Mouse (Mus musculus): ENCODE data around the gene Krt88. TPM values are rescaled to one million over a fixed set of nuclear protein-coding genes. Genes with fewer than 3 reads are reported as not detected.

Krt88 gene
- polyA plus RNA-seq, 1 experiment from 2014 or later: not detected

DNA sequence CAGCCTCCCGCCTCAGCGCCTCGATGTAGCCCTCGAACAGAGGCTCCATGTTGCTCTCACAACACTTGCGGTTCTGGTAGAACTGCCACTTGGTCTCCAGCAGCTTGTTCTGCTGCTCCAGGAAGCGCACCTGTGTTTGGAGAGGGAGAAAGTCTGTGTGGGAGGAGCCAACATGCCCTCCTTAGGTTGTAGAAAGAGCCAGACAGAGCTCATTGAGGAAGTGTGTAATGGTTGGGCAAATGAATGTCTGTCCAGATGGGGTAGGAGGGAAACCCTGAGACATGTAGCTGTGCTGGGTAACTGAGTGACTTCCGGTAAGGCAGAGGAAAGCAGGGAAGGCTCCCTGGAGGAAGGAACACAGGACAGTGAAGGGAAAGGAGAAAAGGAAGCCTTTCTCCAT lies 10.9 kb upstream of the Krt88 start:
- H3K27ac ChIP-seq (replicated peaks; ENCODE audit: low read depth, low read length): no peak overlapping the region
- H3K9me3 ChIP-seq (ENCODE audit: control insufficient read depth, low read length): no peaks in the 10 kb centered on the region
- H3K4me2 ChIP-seq (ENCODE audit: low read length): no peak overlapping the region
- no peak for ATAC-seq (ENCODE audit: low FRiP score, low TSS enrichment)
- peaks cover 11% of the 10 kb centered on the region for H3K27me3 ChIP-seq (ENCODE audit: control insufficient read depth, insufficient read depth, low read length)
- H3K4me3 ChIP-seq (replicated peaks; ENCODE audit: low read depth, low read length): no peak overlapping the region
- H3K36me3 ChIP-seq (ENCODE audit: control insufficient read depth, insufficient read depth, low read length): no peaks in the 10 kb centered on the region
- no peak overlapping the region for H3K9ac ChIP-seq (replicated peaks; ENCODE audit: low read length)
- no peak for DNase-seq
- WGBS: 94% methylated on average over 7 of the region's 7 CpGs
- H3K4me1 ChIP-seq (ENCODE audit: control insufficient read depth, insufficient read depth, low read length): 0 out of 2 replicates have a peak, but pooled peaks cover 6% of the 10 kb centered on the region

DNA sequence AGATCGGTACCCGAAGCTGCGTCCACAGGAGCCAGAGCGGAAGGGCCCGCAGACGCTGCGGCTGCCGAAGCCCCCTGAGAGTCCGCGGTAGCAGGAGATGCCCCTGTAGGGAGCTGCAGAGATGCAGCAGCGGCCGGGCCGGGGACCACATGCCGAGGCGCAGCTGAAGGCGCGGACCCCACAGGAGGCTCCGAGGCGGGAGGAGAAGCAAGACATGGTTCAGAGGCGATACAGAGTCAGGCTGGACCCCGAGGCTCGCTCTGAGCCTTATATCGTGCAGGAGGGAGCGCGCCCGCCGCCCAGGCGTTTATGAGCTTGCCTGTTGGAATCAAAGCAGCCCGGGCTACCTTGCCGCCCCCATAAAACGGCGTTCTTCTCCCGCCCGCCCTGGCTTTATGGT lies 9.0 kb upstream of the Krt88 start, which contains the start of gene Krt87:
Krt87 (minus strand) TSS at position 250 of the 400 bp plus-strand sequence.
- Histone ChIP-seq H3K9ac (replicated peaks; ENCODE audit: low read length) (peak within 1 kb of the TSS; percentile 53), H3K27ac (replicated peaks; ENCODE audit: low read depth, low read length) (no peak within 1 kb of the TSS), H3K9me3 (ENCODE audit: control insufficient read depth, low read length) (no peaks in the 10 kb centered on the region), H3K27me3 (ENCODE audit: control insufficient read depth, insufficient read depth, low read length) (peaks cover 11% of the 10 kb centered on the region), H3K4me1 (ENCODE audit: control insufficient read depth, insufficient read depth, low read length) (0 out of 2 replicates have a peak, but pooled peaks cover 6% of the 10 kb centered on the region), H3K4me2 (ENCODE audit: low read length) (peak within 1 kb of the TSS; percentile 72), H3K36me3 (ENCODE audit: control insufficient read depth, insufficient read depth, low read length) (no peaks in the 10 kb centered on the region), H3K4me3 (replicated peaks; ENCODE audit: low read depth, low read length) (peak within 1 kb of the TSS; percentile 30)
- ATAC-seq (ENCODE audit: low FRiP score, low TSS enrichment) (no peak), DNase-seq (peak; percentile 61)
- WGBS: 2% methylated on average over 34 of the region's 34 CpGs

DNA sequence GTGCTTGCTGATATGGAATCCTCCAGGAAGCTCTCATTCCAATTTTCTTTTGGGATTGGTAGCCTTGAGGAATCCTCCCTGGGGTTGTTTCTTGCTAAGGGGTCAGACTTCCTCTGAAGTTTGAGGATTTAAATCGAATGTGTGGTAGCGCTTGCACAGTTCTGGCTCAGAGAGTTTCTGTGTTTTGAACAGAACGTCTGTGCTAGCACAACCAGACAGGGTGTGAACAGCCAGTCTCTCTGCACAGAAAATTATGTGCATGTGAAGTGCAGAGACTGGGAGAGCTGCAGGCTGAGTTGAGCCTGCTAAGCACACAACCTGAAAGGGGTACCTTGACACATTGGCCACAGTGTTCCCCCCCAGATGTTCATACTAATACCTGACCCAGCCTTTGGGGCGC lies 6.7 kb upstream of the Krt88 start:
- 83% methylated on average over 4 of the region's 4 CpGs for WGBS
- H3K27ac ChIP-seq (replicated peaks; ENCODE audit: low read depth, low read length): no peak overlapping the region
- no peak overlapping the region for H3K4me3 ChIP-seq (replicated peaks; ENCODE audit: low read depth, low read length)
- peaks cover 11% of the 10 kb centered on the region for H3K27me3 ChIP-seq (ENCODE audit: control insufficient read depth, insufficient read depth, low read length)
- DNase-seq (no peak), ATAC-seq (ENCODE audit: low FRiP score, low TSS enrichment) (no peak)
- no peak overlapping the region for H3K9ac ChIP-seq (replicated peaks; ENCODE audit: low read length)
- no peak overlapping the region for H3K4me2 ChIP-seq (ENCODE audit: low read length)
- H3K36me3 ChIP-seq (ENCODE audit: control insufficient read depth, insufficient read depth, low read length): no peaks in the 10 kb centered on the region
- H3K9me3 ChIP-seq (ENCODE audit: control insufficient read depth, low read length): no peaks in the 10 kb centered on the region
- 0 out of 2 replicates have a peak, but pooled peaks cover 6% of the 10 kb centered on the region for H3K4me1 ChIP-seq (ENCODE audit: control insufficient read depth, insufficient read depth, low read length)

DNA sequence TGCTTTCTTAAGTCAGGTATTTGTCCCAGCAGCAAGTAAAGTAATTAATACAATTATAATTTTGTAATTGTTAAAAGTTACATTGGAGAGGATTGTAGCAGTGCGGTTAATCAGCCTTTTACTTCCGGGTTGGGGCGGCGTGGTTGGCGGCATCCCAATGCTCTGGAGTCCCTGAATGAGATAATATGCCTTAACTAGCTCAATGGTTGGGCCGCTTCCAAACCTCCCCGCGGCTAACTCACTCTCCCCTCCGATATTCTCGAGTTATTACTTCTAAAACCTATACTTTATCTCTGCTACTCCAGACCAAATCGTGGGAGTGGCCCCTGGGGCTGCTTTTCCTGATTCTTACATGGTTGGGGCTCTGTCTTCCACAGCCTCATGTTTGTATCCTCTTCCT lies 972 bp upstream of the Krt88 start:
- ATAC-seq (ENCODE audit: low FRiP score, low TSS enrichment): no peak
- H3K27me3 ChIP-seq (ENCODE audit: control insufficient read depth, insufficient read depth, low read length): no peaks in the 10 kb centered on the region
- H3K9me3 ChIP-seq (ENCODE audit: control insufficient read depth, low read length): no peaks in the 10 kb centered on the region
- H3K36me3 ChIP-seq (ENCODE audit: control insufficient read depth, insufficient read depth, low read length): no peaks in the 10 kb centered on the region
- no peak overlapping the region for H3K4me2 ChIP-seq (ENCODE audit: low read length)
- no peak overlapping the region for H3K27ac ChIP-seq (replicated peaks; ENCODE audit: low read depth, low read length)
- no peak overlapping the region for H3K9ac ChIP-seq (replicated peaks; ENCODE audit: low read length)
- 80% methylated on average over 11 of the region's 11 CpGs for WGBS
- H3K4me3 ChIP-seq (replicated peaks; ENCODE audit: low read depth, low read length): no peak overlapping the region
- DNase-seq: no peak
- H3K4me1 ChIP-seq (ENCODE audit: control insufficient read depth, insufficient read depth, low read length): no peaks in the 10 kb centered on the region

DNA sequence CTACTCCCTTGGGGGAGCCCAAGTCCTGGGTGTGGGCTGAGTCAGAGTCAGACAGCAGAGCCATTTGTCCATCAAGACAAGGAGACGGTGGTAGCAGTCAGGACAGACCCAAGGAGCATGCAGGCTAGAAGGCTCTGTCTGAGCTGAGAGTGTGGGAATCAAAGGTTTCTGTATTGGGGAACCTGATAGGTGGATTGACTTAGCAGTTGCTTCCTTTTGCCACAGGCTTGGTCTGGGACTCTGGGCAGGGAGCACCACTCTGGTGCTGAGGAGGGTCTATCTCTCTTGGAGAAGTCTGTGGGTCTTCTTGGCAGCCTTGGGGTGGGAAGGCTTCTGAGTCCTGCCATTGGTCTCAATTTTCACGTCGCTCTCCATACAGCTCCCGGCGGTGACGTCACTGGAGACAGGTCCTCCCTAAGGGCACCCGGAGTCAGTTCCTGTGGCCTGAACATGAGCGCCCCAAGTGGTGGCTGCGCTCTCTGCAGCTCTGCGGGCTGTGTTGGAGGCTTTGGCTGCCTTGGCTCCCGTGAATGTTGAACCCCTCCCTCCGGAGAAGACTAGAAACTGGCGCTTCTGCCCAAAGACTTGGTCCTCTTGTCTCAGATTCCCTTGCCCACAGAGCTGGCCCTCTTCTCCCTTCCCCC lies 5.7 kb downstream of the Krt88 start:
- no peak overlapping the region for H3K27ac ChIP-seq (replicated peaks; ENCODE audit: low read depth, low read length)
- WGBS: 7% methylated on average over 13 of the region's 13 CpGs
- H3K4me1 ChIP-seq (ENCODE audit: control insufficient read depth, insufficient read depth, low read length): no peaks in the 10 kb centered on the region
- no peak overlapping the region for H3K4me2 ChIP-seq (ENCODE audit: low read length)
- H3K9me3 ChIP-seq (ENCODE audit: control insufficient read depth, low read length): no peaks in the 10 kb centered on the region
- no peak for ATAC-seq (ENCODE audit: low FRiP score, low TSS enrichment)
- DNase-seq: peak; percentile 76
- no peaks in the 10 kb centered on the region for H3K36me3 ChIP-seq (ENCODE audit: control insufficient read depth, insufficient read depth, low read length)
- no peak overlapping the region for H3K9ac ChIP-seq (replicated peaks; ENCODE audit: low read length)
- H3K4me3 ChIP-seq (replicated peaks; ENCODE audit: low read depth, low read length): no peak overlapping the region
- no peaks in the 10 kb centered on the region for H3K27me3 ChIP-seq (ENCODE audit: control insufficient read depth, insufficient read depth, low read length)

DNA sequence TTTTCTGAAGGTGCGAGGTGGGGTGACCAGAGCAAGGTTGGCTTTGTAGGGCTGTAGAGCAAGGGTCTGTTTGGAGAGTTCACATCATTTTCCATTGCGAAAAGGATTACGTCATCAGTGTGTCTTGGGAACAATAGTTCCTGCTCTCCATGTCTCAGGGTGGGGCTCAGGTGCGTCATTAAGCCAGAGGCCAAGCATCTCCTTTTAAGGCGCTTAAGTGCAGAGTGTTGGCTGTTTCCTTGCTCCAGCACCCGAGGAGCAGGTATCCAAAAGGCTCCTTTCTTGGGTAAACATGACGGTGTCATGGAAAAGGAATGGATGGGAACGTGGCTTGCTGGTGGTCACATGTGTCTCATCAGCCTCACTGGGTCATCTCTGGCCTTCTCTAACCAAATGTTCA lies 7.2 kb downstream of the Krt88 start:
- Histone ChIP-seq H3K27ac (replicated peaks; ENCODE audit: low read depth, low read length) (no peak overlapping the region), H3K27me3 (ENCODE audit: control insufficient read depth, insufficient read depth, low read length) (no peaks in the 10 kb centered on the region), H3K4me2 (ENCODE audit: low read length) (no peak overlapping the region), H3K9ac (replicated peaks; ENCODE audit: low read length) (no peak overlapping the region), H3K4me3 (replicated peaks; ENCODE audit: low read depth, low read length) (no peak overlapping the region), H3K36me3 (ENCODE audit: control insufficient read depth, insufficient read depth, low read length) (no peaks in the 10 kb centered on the region), H3K4me1 (ENCODE audit: control insufficient read depth, insufficient read depth, low read length) (0 out of 2 replicates have a peak, but pooled peaks cover 4% of the 10 kb centered on the region), H3K9me3 (ENCODE audit: control insufficient read depth, low read length) (no peaks in the 10 kb centered on the region)
- no peak for ATAC-seq (ENCODE audit: low FRiP score, low TSS enrichment)
- WGBS: 91% methylated on average over 8 of the region's 8 CpGs
- DNase-seq: no peak

DNA sequence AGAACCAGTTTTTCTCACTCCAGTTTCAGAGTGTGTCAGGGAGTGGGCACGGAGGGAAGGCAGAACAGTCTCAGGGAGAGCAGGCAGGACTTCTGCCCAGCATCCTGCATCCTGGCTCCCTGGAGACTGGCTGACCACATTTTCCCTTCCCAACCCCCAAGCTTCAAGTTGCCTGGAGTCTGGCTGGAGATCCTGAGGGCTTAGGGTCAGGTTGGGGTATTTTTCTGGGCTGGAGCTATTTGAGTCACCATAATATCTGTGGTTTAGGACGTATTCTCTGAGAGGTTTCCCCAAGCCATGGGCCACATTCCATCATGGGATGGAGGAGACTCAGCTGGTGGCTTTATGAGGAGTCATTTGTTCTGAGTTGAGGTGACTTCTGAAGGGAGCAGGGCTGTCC lies 7.7 kb downstream of the Krt88 start:
- DNase-seq (no peak), ATAC-seq (ENCODE audit: low FRiP score, low TSS enrichment) (no peak)
- 91% methylated on average over 2 of the region's 2 CpGs for WGBS

DNA sequence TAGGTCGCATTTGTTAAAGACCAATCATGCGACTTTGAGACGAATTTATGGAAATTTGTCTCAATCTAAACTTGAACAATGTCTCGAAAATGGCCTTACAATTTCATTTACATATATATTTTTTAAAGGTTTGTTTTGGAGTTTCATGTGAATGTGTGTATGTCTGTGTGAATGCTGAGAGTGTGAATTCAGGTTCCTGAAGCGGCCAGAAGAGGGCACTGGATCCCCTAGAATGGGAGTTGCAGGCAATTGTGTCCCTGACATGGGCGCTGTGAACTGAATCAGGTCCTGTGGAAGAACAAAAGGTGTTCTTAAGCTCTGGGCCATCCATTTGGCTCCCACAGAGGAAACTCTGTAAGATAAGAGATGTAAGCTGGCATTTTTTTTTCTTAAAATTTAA lies 8.3 kb downstream of the Krt88 start:
- no peak for ATAC-seq (ENCODE audit: low FRiP score, low TSS enrichment)
- Histone ChIP-seq H3K4me3 (replicated peaks; ENCODE audit: low read depth, low read length) (no peak overlapping the region), H3K27me3 (ENCODE audit: control insufficient read depth, insufficient read depth, low read length) (no peaks in the 10 kb centered on the region), H3K36me3 (ENCODE audit: control insufficient read depth, insufficient read depth, low read length) (no peaks in the 10 kb centered on the region), H3K9ac (replicated peaks; ENCODE audit: low read length) (no peak overlapping the region), H3K4me2 (ENCODE audit: low read length) (no peak overlapping the region), H3K27ac (replicated peaks; ENCODE audit: low read depth, low read length) (no peak overlapping the region), H3K9me3 (ENCODE audit: control insufficient read depth, low read length) (no peaks in the 10 kb centered on the region), H3K4me1 (ENCODE audit: control insufficient read depth, insufficient read depth, low read length) (0 out of 2 replicates have a peak, but pooled peaks cover 4% of the 10 kb centered on the region)
- WGBS: 89% methylated on average over 6 of the region's 6 CpGs
- no peak for DNase-seq

More for the DNA sequence above, 7.7 kb downstream of the Krt88 start:
- Histone ChIP-seq H3K9ac (replicated peaks; ENCODE audit: low read length) (no peak overlapping the region), H3K27me3 (ENCODE audit: control insufficient read depth, insufficient read depth, low read length) (no peaks in the 10 kb centered on the region), H3K4me2 (ENCODE audit: low read length) (no peak overlapping the region), H3K9me3 (ENCODE audit: control insufficient read depth, low read length) (no peaks in the 10 kb centered on the region), H3K4me1 (ENCODE audit: control insufficient read depth, insufficient read depth, low read length) (0 out of 2 replicates have a peak, but pooled peaks cover 4% of the 10 kb centered on the region), H3K36me3 (ENCODE audit: control insufficient read depth, insufficient read depth, low read length) (no peaks in the 10 kb centered on the region), H3K4me3 (replicated peaks; ENCODE audit: low read depth, low read length) (no peak overlapping the region), H3K27ac (replicated peaks; ENCODE audit: low read depth, low read length) (no peak overlapping the region)

DNA sequence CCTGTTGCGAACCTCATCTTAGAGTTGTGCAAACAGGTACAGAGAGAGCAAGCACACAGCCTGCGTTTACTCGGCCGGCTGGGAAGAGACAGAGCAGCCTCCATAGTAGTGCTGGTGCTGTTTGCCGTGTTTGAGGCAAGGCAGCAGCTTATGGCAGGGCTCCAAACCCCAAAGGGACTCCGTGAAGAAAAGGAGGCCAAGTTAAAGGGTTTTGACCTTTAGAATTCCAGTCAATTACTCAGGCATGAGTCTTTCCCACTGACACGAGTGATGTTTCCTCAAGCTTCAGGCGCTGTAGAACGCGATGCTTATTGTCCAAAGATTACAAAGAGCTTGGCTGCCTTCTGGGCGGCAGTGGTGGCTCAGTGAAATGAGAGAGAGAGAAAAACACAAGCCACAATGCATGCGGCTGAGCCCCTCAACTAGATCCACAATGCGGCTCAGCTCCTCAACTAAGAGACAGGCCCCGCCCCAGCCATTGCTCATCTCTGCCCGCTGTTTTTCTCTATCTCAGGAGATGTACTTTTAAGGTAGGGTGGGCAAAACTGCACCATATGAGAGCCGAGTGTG lies 10.9 kb downstream of the Krt88 start:
- WGBS: 37% methylated on average over 16 of the region's 16 CpGs
- no peak overlapping the region for H3K4me2 ChIP-seq (ENCODE audit: low read length)
- DNase-seq: peak; percentile 48

More for the DNA sequence above, 10.9 kb downstream of the Krt88 start:
- Histone ChIP-seq H3K9me3 (ENCODE audit: control insufficient read depth, low read length) (no peaks in the 10 kb centered on the region), H3K4me3 (replicated peaks; ENCODE audit: low read depth, low read length) (no peak overlapping the region), H3K4me1 (ENCODE audit: control insufficient read depth, insufficient read depth, low read length) (0 out of 2 replicates have a peak, but pooled peaks cover 4% of the 10 kb centered on the region), H3K36me3 (ENCODE audit: control insufficient read depth, insufficient read depth, low read length) (no peaks in the 10 kb centered on the region), H3K27ac (replicated peaks; ENCODE audit: low read depth, low read length) (no peak overlapping the region), H3K9ac (replicated peaks; ENCODE audit: low read length) (no peak overlapping the region), H3K27me3 (ENCODE audit: control insufficient read depth, insufficient read depth, low read length) (no peaks in the 10 kb centered on the region)
- no peak for ATAC-seq (ENCODE audit: low FRiP score, low TSS enrichment)
